Mouse (Mus musculus) T-helper 2 cell (primary cell): Measurements from ENCODE around the gene 1700001J03Rik.
"Not testable (repeated sequence)": the region's sequence is repeated elsewhere in the genome, so short reads cannot be mapped to it uniquely, and the experiment has no call there.

Experiments used
- in situ Hi-C: fragments of 300-600 bp; cut with MboI, MseI; formaldehyde crosslinking; loops from one replicate; pipeline ENCODE4 v1.15.1; 2025; ENCODE audit warnings: high pct_unique_total_duplicates

Gene 1700001J03Rik

DNA sequence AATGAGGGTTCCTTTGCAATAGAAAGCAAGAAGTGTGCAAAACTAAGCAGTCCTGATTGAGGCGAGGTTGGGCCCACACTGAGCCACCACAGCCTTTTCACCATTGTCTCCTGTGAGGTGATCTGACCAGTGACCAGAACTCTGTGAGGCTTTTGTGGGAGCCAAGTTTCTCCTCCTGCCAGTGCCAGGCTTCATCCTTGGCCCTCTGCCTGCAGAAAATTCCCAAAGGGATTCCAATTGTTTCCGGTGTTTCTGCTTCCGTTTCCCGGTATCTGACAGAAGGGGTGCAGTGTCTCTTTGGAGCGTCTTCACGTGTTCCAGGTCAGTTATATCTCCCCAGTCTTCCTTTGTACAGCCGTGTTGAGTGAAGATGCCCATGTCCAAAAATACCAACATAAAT lies 3.6 kb upstream of the 1700001J03Rik start:
- in situ Hi-C loops = loop anchor here (10.0 kb wide), 1 partner anchor 296 kb away; the partner anchor contains the start of gene Gm6408

DNA sequence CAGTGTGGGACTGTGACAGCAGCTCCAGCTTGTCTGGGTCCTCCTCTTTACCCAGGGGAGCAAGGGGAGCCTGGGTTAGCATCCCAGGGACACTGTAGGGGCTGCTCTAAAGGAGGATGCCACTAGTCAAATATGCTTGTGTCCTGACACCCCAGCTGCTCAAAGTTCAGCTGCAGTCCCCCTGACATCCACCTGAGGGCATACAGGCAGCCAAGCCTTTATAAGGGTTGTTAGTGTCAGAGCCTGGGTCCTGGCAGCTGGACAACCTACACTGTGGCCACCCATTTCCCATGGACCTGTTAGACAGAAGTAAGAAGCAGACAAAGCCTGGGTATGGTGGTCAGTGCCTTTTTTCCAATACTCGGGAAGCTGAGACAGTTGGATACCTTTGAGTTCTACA lies 3.0 kb upstream of the 1700001J03Rik start:
- in situ Hi-C loops = loop anchor here (10.0 kb wide), 1 partner anchor 297 kb away; the partner anchor contains the start of gene Gm6408

DNA sequence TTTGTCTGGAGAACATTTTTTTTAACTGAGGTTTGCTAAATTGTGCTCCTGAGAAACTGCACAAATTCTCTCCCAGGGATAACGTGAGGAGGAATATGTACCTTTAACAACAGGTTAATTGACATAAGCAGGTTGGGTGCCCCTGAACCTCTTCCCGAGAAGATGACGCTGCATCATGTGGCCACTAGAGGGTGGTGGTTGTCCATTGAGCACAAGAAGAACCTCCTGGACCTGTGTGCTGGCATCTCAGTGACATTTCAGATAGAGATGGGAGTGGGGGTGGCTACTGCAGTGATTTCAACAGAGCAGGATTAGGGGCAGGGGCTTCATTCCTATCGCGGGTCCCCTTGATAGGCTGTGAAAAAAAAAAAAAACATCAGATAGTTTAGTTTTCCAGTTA lies 2.3 kb upstream of the 1700001J03Rik start:
- in situ Hi-C loops = loop anchor here (10.0 kb wide), 1 partner anchor 297 kb away; the partner anchor contains the start of gene Gm6408

DNA sequence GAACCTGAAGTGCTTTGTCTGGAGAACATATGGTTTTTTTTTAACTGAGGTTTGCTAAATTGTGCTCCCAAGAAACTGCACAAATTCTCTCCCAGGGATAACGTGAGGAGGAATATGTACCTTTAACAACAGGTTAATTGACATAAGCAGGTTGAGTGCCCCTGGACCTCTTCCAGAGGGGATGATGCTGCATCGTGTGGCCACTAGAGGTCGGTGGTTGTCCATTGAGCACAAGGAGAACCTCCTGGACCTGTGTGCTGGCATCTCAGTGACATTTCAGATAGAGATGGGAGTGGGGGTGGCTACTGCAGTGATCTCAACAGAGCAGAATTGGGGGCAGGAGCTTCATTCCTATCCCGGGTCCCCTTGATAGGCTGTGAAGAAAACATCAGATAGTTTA lies 12.4 kb downstream of the 1700001J03Rik start:
- in situ Hi-C loops = not testable (repeated sequence)

DNA sequence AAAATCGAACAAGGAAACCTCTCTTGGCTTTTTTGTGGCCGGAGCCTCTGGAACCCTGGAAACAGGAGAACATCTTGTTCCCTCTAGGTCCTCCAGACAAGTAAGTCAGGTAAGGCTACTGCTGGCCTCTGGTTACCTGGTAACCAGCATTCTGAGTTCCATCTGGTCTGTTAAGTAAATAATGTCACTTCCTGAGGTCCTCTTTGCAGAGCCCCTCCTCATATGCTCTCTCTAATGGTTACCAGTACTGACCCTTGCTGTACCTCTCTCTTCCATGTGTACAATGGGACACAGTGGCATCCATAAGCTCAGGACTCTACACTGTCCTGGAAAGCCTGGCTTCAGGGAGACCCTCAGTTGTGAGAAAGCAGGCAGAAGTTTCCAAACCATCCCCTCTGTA lies 14.5 kb downstream of the 1700001J03Rik start, which contains the start of gene Gm6309:
Gene Gm6309, minus strand, starts transcription at position 101 of the 400 bp plus-strand sequence.
- in situ Hi-C loops = not testable (repeated sequence)

DNA sequence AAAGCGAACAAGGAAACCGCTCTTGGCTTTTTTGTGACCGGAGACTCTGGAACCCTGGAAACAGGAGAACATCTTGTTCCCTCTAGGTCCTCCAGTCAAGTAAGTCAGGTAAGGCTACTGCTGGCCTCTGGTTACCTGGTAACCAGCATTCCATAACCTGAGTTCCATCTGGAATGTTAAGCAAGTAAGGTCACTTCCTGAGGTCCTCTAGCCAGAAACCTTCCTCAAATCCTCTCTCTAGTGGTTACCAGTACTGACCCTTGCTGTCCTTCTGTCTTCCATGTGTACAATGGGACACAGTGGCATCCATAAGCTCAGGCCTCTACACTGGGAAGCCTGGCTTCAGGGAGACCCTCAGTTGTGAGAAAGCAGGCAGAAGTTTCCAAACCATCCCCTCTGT lies 24.7 kb downstream of the 1700001J03Rik start, which contains the start of gene Gm5565:
Gene Gm5565, minus strand, starts transcription at position 101 of the 400 bp plus-strand sequence.
- in situ Hi-C loops = not testable (repeated sequence)

DNA sequence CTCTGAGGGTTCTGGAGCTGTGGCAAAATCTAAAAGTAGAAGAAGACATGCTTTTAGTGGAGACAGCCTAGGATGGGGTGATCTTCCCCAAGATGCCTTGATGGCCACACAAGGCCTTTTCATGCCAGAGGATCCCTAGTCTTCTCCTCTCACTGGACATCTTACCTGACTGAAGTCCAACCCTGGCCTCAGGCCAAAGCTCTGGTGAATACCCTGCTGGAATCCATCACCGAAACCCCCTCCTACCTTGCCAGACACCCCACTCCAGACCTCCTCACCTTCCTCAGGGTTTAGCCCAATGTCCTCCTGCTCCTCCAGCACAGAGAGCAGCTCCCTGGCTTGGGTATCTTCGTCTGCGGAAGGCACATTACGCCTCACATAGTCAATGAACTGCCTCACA lies 26.8 kb downstream of the 1700001J03Rik start:
- in situ Hi-C loops = loop anchor here (5.0 kb wide), 1 partner anchor 324 kb away; the partner anchor contains the start of gene Gm6408

DNA sequence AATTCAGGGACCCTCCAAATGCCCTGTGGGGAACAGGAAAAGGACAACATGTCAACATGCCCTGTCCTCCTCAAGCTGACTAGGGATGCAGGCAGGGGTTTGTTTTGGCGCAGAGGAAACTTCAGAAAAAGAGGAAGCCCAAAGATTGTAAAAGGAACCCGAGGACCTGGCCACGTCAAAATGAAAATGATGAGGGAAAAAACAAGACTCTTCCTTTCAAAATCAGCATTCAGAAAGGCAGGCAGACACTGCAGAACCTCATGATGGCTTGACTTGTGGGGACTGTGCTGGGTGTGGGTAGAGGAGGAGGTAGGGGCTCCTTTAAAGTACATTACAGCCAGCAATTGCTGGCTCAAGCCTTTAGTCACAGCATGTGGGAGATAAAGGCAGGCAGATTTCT lies 34.6 kb downstream of the 1700001J03Rik start:
- in situ Hi-C loops = no loop called here

DNA sequence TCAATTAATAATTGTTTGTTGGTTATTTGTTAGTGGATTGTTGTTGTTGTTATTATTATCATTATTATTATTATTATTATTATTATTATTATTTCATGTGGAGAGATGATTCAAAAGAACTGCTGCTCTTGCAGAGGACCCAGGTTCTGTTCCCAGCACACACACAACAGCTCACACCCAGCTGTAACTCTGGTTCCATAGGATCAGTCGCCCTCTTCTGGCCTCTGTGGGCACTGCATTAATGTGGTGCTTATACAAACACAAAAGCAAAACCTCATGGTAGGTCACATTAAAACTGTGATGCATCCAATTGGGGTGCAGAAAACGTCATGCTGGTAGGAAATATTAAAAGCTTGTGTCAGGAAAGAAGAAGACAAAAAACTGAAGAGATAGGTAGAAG lies 37.2 kb downstream of the 1700001J03Rik start:
- in situ Hi-C loops = no loop called here
